Mouse (Mus musculus) neural tube, embryonic 15.5 days (tissue): ENCODE results near the gene Ggct. TPM values are rescaled to one million over a fixed set of nuclear protein-coding genes. Genes with fewer than 3 reads are reported as not detected.
"Not testable (repeated sequence)": the region's sequence is repeated elsewhere in the genome, so short reads cannot be mapped to it uniquely, and the experiment has no call there.

Source experiments
- ATAC-seq: fragments of 200-750 bp; cut with Nextera tagmentation; 2 replicates; pipeline ENCODE4 v1.8.0; 2017; ENCODE audit warnings: mild to moderate bottlenecking, moderate TSS enrichment, moderate library complexity; ENCODE audit not compliant: low FRiP score
- H3K27ac ChIP-seq: fragments of 300-500 bp; sonication (generic); replicated peaks from 2 replicates; pipeline ENCODE4 v1.5.1; 2015; ENCODE audit warnings: mild to moderate bottlenecking, inconsistent platforms
- H3K27me3 ChIP-seq: fragments of 300-500 bp; sonication (generic); replicated peaks from 2 replicates; pipeline ENCODE4 v1.6.1; 2015; ENCODE audit warnings: inconsistent platforms
- H3K36me3 ChIP-seq: fragments of 300-500 bp; sonication (generic); 2 replicates; pipeline ENCODE4 v1.6.1; 2015; ENCODE audit warnings: inconsistent platforms
- H3K4me1 ChIP-seq: fragments of 300-500 bp; sonication (generic); 2 replicates; pipeline ENCODE4 v1.6.1; 2015; ENCODE audit warnings: inconsistent platforms
- H3K4me2 ChIP-seq: fragments of 300-500 bp; sonication (generic); 2 replicates; pipeline ENCODE4 v1.6.1; 2015; ENCODE audit warnings: inconsistent platforms, mild to moderate bottlenecking, moderate library complexity
- H3K4me3 ChIP-seq: fragments of 300-500 bp; sonication (generic); replicated peaks from 2 replicates; pipeline ENCODE4 v1.5.1; 2015; ENCODE audit warnings: mild to moderate bottlenecking, inconsistent platforms
- H3K9ac ChIP-seq: fragments of 300-500 bp; sonication (generic); replicated peaks from 2 replicates; pipeline ENCODE4 v1.6.1; 2015; ENCODE audit warnings: mild to moderate bottlenecking, inconsistent platforms
- H3K9me3 ChIP-seq: fragments of 300-500 bp; sonication (generic); replicated peaks from 2 replicates; pipeline ENCODE4 v1.6.1; 2016; ENCODE audit warnings: inconsistent platforms
- WGBS: fragments of 180-500 bp; shearing (Covaris S2); methylation state at CpG from one replicate; pipeline ENCODE4 v1.1.7; 2015; ENCODE audit warnings: mixed read lengths; 5-methylcytosine and 5-hydroxymethylcytosine counted together
- polyA plus RNA-seq: library from polyadenylated mRNA; unstranded; fragments of >200 nt; fragmentation: Nextera tagmentation; extraction: Ambion mirVana; gene quantifications from 2 replicates; pipeline ENCODE4 v1.2.1, GENCODE M21; 2015

Gene Ggct
- polyA plus RNA-seq, 1 experiment from 2014 or later = 17.6 TPM

DNA sequence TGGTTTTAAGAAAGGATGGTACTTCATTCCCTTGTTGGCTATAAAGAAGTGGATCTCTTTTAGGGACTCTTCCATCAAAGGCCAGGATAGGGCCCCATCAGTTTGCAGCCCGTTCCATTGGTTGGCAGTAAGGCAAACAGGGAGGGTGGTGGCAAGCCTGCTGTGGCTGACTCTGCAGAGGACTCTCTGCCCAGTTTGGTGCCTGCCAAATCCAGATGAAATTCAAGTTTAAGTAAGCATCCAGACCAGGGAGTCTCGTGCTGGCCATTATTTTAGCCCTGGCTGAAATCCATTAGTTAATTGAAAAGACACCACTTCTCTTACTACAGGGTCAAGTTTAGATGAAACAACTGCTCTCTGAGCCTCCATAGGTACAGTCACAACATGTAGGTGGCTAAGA is 22.9 kb downstream of the Ggct start:
- Histone ChIP-seq H3K4me2 (no peak overlapping the region), H3K4me1 (peaks cover 14% of the 10 kb centered on the region), H3K9ac (no peak overlapping the region), H3K4me3 (no peak overlapping the region), H3K27ac (no peak overlapping the region), H3K27me3 (peaks cover 14% of the 10 kb centered on the region), H3K36me3 (no peaks in the 10 kb centered on the region), H3K9me3 (no peaks in the 10 kb centered on the region)
- 56% methylated on average over 2 of the region's 2 CpGs for WGBS
- no peak for ATAC-seq

- 48% methylated on average over 10 of the region's 10 CpGs for WGBS
- ATAC-seq = no peak
- peaks cover 9% of the 10 kb centered on the region; the same call in 1 of the 2 replicates for H3K4me1 ChIP-seq
- no peak overlapping the region for H3K9ac ChIP-seq
- H3K27ac ChIP-seq = no peak overlapping the region
- H3K4me2 ChIP-seq = no peak overlapping the region
- no peaks in the 10 kb centered on the region for H3K36me3 ChIP-seq
- H3K9me3 ChIP-seq = no peaks in the 10 kb centered on the region
- H3K4me3 ChIP-seq = no peak overlapping the region
- H3K27me3 ChIP-seq = peaks cover 5% of the 10 kb centered on the region
These were observed 25.2 kb downstream of the Ggct start for GRCm38 (mm10) chr6:54967591-54967990.

DNA sequence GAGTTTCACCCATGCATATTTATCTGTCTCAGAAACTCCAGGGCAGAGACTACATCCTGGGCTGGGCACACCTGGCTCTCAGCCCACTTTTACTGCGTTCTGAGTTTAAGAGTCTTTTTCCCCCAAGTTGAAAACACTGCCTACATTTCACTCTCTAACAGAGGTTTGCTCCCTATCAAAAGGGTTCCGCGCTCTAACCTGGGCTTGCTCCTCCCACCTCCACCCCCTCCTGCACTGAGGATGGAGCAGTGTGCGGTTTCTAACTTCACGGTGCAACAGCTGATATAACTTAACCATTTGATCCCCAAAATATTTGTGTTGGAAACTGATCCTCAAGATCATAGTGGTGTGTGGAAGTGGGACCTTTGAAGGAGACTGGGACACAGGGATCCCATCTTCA is 27.5 kb downstream of the Ggct start:
- 59% methylated on average over 5 of the region's 5 CpGs for WGBS
- H3K36me3 ChIP-seq = no peaks in the 10 kb centered on the region
- no peaks in the 10 kb centered on the region for H3K27me3 ChIP-seq
- ATAC-seq = no peak
- H3K4me3 ChIP-seq = no peak overlapping the region
- H3K4me2 ChIP-seq = no peak overlapping the region
- H3K27ac ChIP-seq = no peak overlapping the region
- H3K4me1 ChIP-seq = no peaks in the 10 kb centered on the region
- H3K9me3 ChIP-seq = no peaks in the 10 kb centered on the region
- H3K9ac ChIP-seq = no peak overlapping the region

DNA sequence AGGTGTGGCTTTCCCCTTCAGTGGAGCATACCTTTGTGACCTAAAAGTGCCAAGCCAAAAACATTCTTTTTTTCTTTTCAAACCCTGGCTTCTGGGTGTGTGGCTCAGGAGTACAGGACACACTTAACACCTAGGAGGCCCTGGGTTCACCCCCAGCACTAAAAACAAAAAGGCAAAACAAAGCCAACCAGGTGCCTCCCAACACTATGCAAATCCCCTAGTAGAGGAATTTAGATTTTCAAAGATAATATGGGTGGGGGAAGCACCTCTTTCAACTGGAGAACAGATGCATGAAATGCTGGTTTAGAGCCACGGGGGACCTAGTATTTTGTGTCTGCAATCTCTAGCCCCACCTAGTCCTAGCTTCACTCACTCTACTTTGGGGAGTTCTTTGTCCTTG is 28.0 kb downstream of the Ggct start:
- Histone ChIP-seq H3K9me3 (no peaks in the 10 kb centered on the region), H3K9ac (no peak overlapping the region), H3K27ac (no peak overlapping the region), H3K27me3 (no peaks in the 10 kb centered on the region), H3K4me2 (no peak overlapping the region), H3K4me3 (no peak overlapping the region), H3K4me1 (no peaks in the 10 kb centered on the region), H3K36me3 (no peaks in the 10 kb centered on the region)
- WGBS = 53% methylated on average over 1 of the region's 1 CpGs
- ATAC-seq = no peak

DNA sequence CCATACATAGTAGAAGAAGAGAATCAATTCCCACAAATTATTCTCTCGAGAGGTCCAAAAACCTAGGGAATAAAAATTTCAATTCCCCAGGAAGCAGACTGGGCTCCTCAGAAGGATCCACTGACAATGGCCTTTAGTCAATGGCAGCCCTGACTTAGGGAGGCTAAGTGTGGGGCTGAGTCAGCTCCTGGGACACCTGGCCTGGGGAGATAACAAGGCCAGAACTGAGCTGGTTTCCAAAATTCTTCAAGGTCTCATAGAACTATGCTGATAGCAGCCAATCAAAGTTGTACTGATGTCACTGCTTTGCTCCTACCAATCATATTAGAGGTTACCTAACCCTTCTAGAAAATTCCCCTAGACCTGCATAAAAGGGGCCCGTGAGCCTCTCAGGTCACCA is 29.2 kb downstream of the Ggct start:
- Histone ChIP-seq H3K4me3 (no peak overlapping the region), H3K36me3 (no peaks in the 10 kb centered on the region), H3K4me2 (no peak overlapping the region), H3K27me3 (no peaks in the 10 kb centered on the region), H3K27ac (no peak overlapping the region), H3K9ac (no peak overlapping the region), H3K4me1 (no peaks in the 10 kb centered on the region), H3K9me3 (no peaks in the 10 kb centered on the region)
- WGBS = 92% methylated on average over 2 of the region's 2 CpGs
- no peak for ATAC-seq

DNA sequence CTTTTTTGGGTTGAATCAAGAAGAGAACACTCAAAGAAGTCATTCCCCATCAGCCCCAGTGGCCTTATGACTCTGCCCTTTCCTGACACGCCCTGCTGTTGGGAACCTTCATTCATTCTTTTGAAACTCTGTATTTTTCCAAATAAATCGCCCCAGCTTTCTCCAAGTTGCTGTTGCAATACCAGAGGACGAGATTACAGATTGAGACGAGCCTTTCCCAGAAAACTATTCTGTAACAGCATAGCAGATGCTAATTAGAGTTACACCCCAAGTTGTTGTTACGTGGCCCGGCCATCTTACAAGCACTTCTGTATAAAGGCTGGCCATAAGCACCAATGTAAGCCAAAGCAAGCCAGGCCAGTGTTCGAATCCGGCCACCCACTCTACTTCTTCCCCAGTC is 35.1 kb downstream of the Ggct start:
- H3K4me1 ChIP-seq = peaks cover 5% of the 10 kb centered on the region; the same call in 1 of the 2 replicates
- H3K9ac ChIP-seq = no peak overlapping the region
- H3K9me3 ChIP-seq = no peaks in the 10 kb centered on the region
- no peaks in the 10 kb centered on the region for H3K36me3 ChIP-seq
- no peaks in the 10 kb centered on the region for H3K27me3 ChIP-seq
- H3K4me3 ChIP-seq = no peak overlapping the region
- 93% methylated on average over 8 of the region's 8 CpGs for WGBS
- no peak for ATAC-seq
- no peak overlapping the region for H3K4me2 ChIP-seq
- no peak overlapping the region for H3K27ac ChIP-seq

- Histone ChIP-seq H3K4me1 (peaks cover 5% of the 10 kb centered on the region; the same call in 1 of the 2 replicates), H3K27ac (peak overlapping the region; percentile 45; the same call in 1 of the 2 replicates), H3K9ac (no peak overlapping the region), H3K27me3 (no peaks in the 10 kb centered on the region), H3K4me3 (no peak overlapping the region), H3K9me3 (no peaks in the 10 kb centered on the region), H3K36me3 (no peaks in the 10 kb centered on the region), H3K4me2 (no peak overlapping the region)
- peak; percentile 65; the same call in 1 of the 2 replicates for ATAC-seq
- WGBS = 32% methylated on average over 1 of the region's 1 CpGs
These were observed 36.3 kb downstream of the Ggct start for GRCm38 (mm10) chr6:54956425-54956824.

GRCm38 (mm10) chr6:54955949-54956348 is 36.8 kb downstream of the Ggct start:
- H3K27me3 ChIP-seq = no peaks in the 10 kb centered on the region
- no peak for ATAC-seq
- H3K4me2 ChIP-seq = no peak overlapping the region
- no peaks in the 10 kb centered on the region for H3K36me3 ChIP-seq
- H3K9ac ChIP-seq = no peak overlapping the region
- H3K9me3 ChIP-seq = no peaks in the 10 kb centered on the region
- H3K4me3 ChIP-seq = no peak overlapping the region
- H3K4me1 ChIP-seq = peaks cover 5% of the 10 kb centered on the region; the same call in 1 of the 2 replicates
- no peak overlapping the region for H3K27ac ChIP-seq

DNA sequence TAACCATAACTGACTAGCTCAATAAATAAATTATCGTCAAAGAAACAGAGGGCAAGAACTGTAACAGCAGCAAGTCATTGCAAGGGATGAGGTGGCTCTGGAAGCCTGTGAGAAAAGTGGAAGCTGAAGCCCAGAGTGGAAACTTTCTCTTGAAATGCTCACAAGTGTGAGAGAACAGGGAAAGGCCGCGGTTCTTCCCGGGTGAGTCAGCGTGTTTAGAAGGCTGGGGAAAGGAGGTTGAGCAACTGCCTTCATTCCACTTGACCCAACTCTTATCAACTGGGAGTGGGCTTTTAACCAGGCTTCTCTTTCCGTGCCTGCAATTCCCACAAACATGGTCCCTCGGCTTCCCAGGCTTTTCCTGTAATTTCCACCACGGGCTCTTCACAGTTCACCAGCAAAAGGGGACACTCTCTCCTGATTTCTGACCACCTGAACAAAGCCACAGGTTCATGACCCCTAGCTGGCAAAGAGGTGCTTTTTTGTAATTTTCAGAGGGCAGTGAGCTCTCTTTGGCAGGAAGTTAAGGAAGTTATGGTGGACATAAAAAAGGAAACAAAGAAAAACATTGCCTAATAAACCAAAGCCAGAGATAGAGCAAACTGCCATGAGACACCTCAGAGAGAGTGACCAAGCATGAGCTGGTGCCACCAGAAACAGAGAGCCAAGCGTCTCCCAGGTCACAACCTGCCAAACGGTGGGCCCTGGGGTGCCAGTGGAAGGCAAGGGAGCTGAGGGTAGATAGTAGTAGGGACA is 37.9 kb downstream of the Ggct start:
- Histone ChIP-seq H3K4me3 (no peak overlapping the region), H3K4me1 (peaks cover 5% of the 10 kb centered on the region; the same call in 1 of the 2 replicates), H3K27me3 (no peaks in the 10 kb centered on the region), H3K4me2 (no peak overlapping the region), H3K36me3 (no peaks in the 10 kb centered on the region), H3K27ac (no peak overlapping the region), H3K9ac (no peak overlapping the region), H3K9me3 (no peaks in the 10 kb centered on the region)
- no peak for ATAC-seq
- WGBS = 90% methylated on average over 10 of the region's 10 CpGs

DNA sequence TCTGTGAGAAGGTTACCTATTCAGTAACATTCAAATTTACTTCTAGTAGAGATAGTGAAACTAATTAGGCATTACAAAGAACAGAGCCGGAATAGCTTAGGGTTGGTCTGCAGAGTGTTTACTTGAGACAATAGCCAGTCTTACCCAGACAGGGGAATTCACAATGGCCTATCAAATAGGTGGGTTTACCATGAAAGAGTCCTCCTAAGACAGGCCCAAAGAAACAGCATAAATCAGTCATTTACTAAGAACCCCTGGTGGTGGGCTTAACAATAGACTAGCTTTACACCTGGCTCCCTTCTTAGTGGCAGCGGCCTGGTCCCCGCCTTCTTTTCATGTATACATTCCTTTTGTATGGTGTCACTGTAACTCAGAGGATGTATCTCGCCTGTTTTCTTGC is 39.4 kb downstream of the Ggct start:
- H3K27me3 ChIP-seq, H3K4me1 ChIP-seq, ATAC-seq, H3K4me3 ChIP-seq, H3K27ac ChIP-seq, H3K9me3 ChIP-seq, H3K9ac ChIP-seq, H3K4me2 ChIP-seq, H3K36me3 ChIP-seq: not testable (repeated sequence)
- 70% methylated on average over 4 of the region's 4 CpGs for WGBS

- no peak for ATAC-seq
- H3K27me3 ChIP-seq = no peaks in the 10 kb centered on the region
- H3K4me3 ChIP-seq = no peak overlapping the region
- 83% methylated on average over 3 of the region's 3 CpGs for WGBS
- H3K9me3 ChIP-seq = no peaks in the 10 kb centered on the region
- peaks cover 5% of the 10 kb centered on the region; the same call in 1 of the 2 replicates for H3K4me1 ChIP-seq
- no peaks in the 10 kb centered on the region for H3K36me3 ChIP-seq
- H3K9ac ChIP-seq = no peak overlapping the region
- no peak overlapping the region for H3K4me2 ChIP-seq
- H3K27ac ChIP-seq = no peak overlapping the region
These were observed 40.2 kb downstream of the Ggct start for GRCm38 (mm10) chr6:54952542-54952941.

- Histone ChIP-seq H3K9me3 (no peaks in the 10 kb centered on the region), H3K4me2 (no peak overlapping the region), H3K27me3 (peaks cover 15% of the 10 kb centered on the region), H3K4me1 (peaks cover 7% of the 10 kb centered on the region; the same call in 1 of the 2 replicates), H3K9ac (no peak overlapping the region), H3K27ac (no peak overlapping the region), H3K4me3 (no peak overlapping the region), H3K36me3 (no peaks in the 10 kb centered on the region)
- ATAC-seq = no peak
- WGBS = 87% methylated on average over 5 of the region's 5 CpGs
These were observed 44.1 kb downstream of the Ggct start for GRCm38 (mm10) chr6:54948682-54949081.
